Mouse (Mus musculus) MEL (cell line): Measurements from ENCODE around the gene Mcur1. TPM values are rescaled to one million over a fixed set of nuclear protein-coding genes. Genes with fewer than 3 reads are reported as not detected.

Experiments used
- DNase-seq: peaks from one replicate; pipeline ENCODE4 v3.0.0; 2011; ENCODE audit warnings: low read depth, low spot score
- H3K27ac ChIP-seq: 2 replicates; pipeline ENCODE4 v1.5.1; 2012; ENCODE audit warnings: low read depth, mild to moderate bottlenecking, control low read depth, low read length, moderate library complexity; ENCODE audit not compliant: control insufficient read depth
- H3K27me3 ChIP-seq, 2 experiments: fragments of 150-350 bp in 1 of 2; sonication (generic) in 1 of 2; 2 replicates each; pipeline ENCODE4 v1.6.1; 2012; ENCODE audit warnings: low read length in 2 of 2, mild to moderate bottlenecking in 2 of 2, improper control_type of control experiment in 1 of 2, moderate library complexity in 1 of 2; ENCODE audit not compliant: insufficient read depth in 2 of 2, control insufficient read depth in 1 of 2
- H3K36me3 ChIP-seq, 2 experiments: 2 replicates each; pipeline ENCODE4 v1.6.1; 2012 to 2014; ENCODE audit warnings: low read length in 2 of 2, improper control_type of control experiment in 1 of 2, inconsistent platforms in 1 of 2, mild to moderate bottlenecking in 1 of 2; ENCODE audit not compliant: insufficient read depth in 2 of 2, control insufficient read depth in 1 of 2
- H3K4me1 ChIP-seq, 2 experiments: fragments of 150-350 bp in 1 of 2; sonication (generic) in 1 of 2; 2 replicates each; pipeline ENCODE4 v1.6.1; 2012; ENCODE audit warnings: low read length in 2 of 2, improper control_type of control experiment in 1 of 2, mild to moderate bottlenecking in 1 of 2; ENCODE audit not compliant: insufficient read depth in 2 of 2, control insufficient read depth in 1 of 2
- H3K4me3 ChIP-seq, 2 experiments: fragments of 150-350 bp in 1 of 2; sonication (generic) in 1 of 2; 2 replicates each; pipeline ENCODE4 v1.5.1; 2012; ENCODE audit warnings: low read depth in 2 of 2, low read length in 2 of 2, mild to moderate bottlenecking in 2 of 2, moderate library complexity in 2 of 2, control low read depth in 1 of 2, improper control_type of control experiment in 1 of 2; ENCODE audit not compliant: control insufficient read depth in 1 of 2, insufficient read depth in 1 of 2
- H3K79me2 ChIP-seq: 2 replicates; pipeline ENCODE4 v1.6.1; 2012; ENCODE audit warnings: mild to moderate bottlenecking, low read length, moderate library complexity; ENCODE audit not compliant: control insufficient read depth, poor library complexity, insufficient read depth
- H3K9ac ChIP-seq: 2 replicates; pipeline ENCODE4 v1.6.1; 2012; ENCODE audit warnings: low read depth, mild to moderate bottlenecking, control low read depth, low read length, moderate library complexity; ENCODE audit not compliant: control insufficient read depth, poor library complexity, severe bottlenecking
- H3K9me3 ChIP-seq: fragments of 150-350 bp; sonication (generic); replicated peaks from 2 replicates; pipeline ENCODE4 v1.6.1; 2012; ENCODE audit warnings: mild to moderate bottlenecking, low read length, improper control_type of control experiment, moderate library complexity; ENCODE audit not compliant: insufficient read depth
- CHD1 ChIP-seq: IDR thresholded peaks from 2 replicates; pipeline ENCODE4 v1.6.1; 2012; ENCODE audit warnings: low read depth, mild to moderate bottlenecking, inconsistent platforms, low read length, improper control_type of control experiment
- CHD2 ChIP-seq: IDR thresholded peaks from 2 replicates; pipeline ENCODE4 v1.6.1; 2011; ENCODE audit warnings: low read length, improper control_type of control experiment
- CTCF ChIP-seq, 3 experiments: IDR thresholded peaks in 2 of 3; conservative IDR thresholded peaks in 1 of 3; 2 replicates each; pipeline ENCODE4 v1.5.1; 2011 to 2012; ENCODE audit warnings: low read length in 3 of 3, low read depth in 2 of 3, mild to moderate bottlenecking in 2 of 3, improper control_type of control experiment in 1 of 3, inconsistent platforms in 1 of 3, mixed read lengths in 1 of 3, moderate library complexity in 1 of 3; ENCODE audit not compliant: control insufficient read depth in 1 of 3, insufficient read depth in 1 of 3, poor library complexity in 1 of 3, severe bottlenecking in 1 of 3
- ELF1 ChIP-seq: IDR thresholded peaks from 2 replicates; pipeline ENCODE4 v1.6.1; 2014; ENCODE audit warnings: low read depth, mild to moderate bottlenecking, inconsistent platforms, low read length, improper control_type of control experiment, moderate library complexity
- EP300 ChIP-seq, 2 experiments: IDR thresholded peaks; 2 replicates each; pipeline ENCODE4 v1.6.1; 2011; ENCODE audit warnings: improper control_type of control experiment in 2 of 2, low read length in 2 of 2, low read depth in 1 of 2, mild to moderate bottlenecking in 1 of 2
- ETS1 ChIP-seq: IDR thresholded peaks from 2 replicates; pipeline ENCODE4 v1.6.1; 2012; ENCODE audit warnings: low read depth, mild to moderate bottlenecking, inconsistent platforms, low read length, improper control_type of control experiment, moderate library complexity
- GABPA ChIP-seq: IDR thresholded peaks from 2 replicates; pipeline ENCODE4 v1.6.1; 2012; ENCODE audit warnings: low read depth, mild to moderate bottlenecking, inconsistent platforms, low read length, improper control_type of control experiment, moderate library complexity
- GATA1 ChIP-seq: IDR thresholded peaks from 2 replicates; pipeline ENCODE4 v1.6.1; 2011; ENCODE audit warnings: low read depth, low read length, improper control_type of control experiment
- JUND ChIP-seq: IDR thresholded peaks from 2 replicates; pipeline ENCODE4 v1.6.1; 2011; ENCODE audit warnings: low read depth, mild to moderate bottlenecking, improper control_type of control experiment, low read length
- KAT2A ChIP-seq: conservative IDR thresholded peaks from 2 replicates; pipeline ENCODE4 v1.6.1; 2012; ENCODE audit warnings: low read depth, low read length, improper control_type of control experiment, inconsistent platforms
- MAFK ChIP-seq: IDR thresholded peaks from 2 replicates; pipeline ENCODE4 v1.6.1; 2011; ENCODE audit warnings: low read depth, mild to moderate bottlenecking, low read length, improper control_type of control experiment, borderline replicate concordance
- MAX ChIP-seq: IDR thresholded peaks from 2 replicates; pipeline ENCODE4 v1.6.1; 2011; ENCODE audit warnings: low read length, improper control_type of control experiment
- MAZ ChIP-seq: IDR thresholded peaks from 2 replicates; pipeline ENCODE4 v1.6.1; 2012; ENCODE audit warnings: low read depth, mild to moderate bottlenecking, inconsistent platforms, low read length, improper control_type of control experiment
- MEF2A ChIP-seq: IDR thresholded peaks from 2 replicates; pipeline ENCODE4 v1.6.1; 2014; ENCODE audit warnings: low read depth, mild to moderate bottlenecking, inconsistent platforms, low read length, improper control_type of control experiment; ENCODE audit not compliant: poor library complexity, insufficient replicate concordance, severe bottlenecking; ENCODE audit errors: extremely low read depth
- MYB ChIP-seq: IDR thresholded peaks from 2 replicates; pipeline ENCODE4 v1.6.1; 2011; ENCODE audit warnings: mild to moderate bottlenecking, low read depth, low read length, improper control_type of control experiment
- MYC ChIP-seq: IDR thresholded peaks from 2 replicates; pipeline ENCODE4 v1.6.1; 2011; ENCODE audit warnings: low read depth, mild to moderate bottlenecking, low read length, improper control_type of control experiment, moderate library complexity
- POLR2A ChIP-seq, 2 experiments: IDR thresholded peaks; 2 replicates each; pipeline ENCODE4 v1.6.1; 2011 to 2012; ENCODE audit warnings: low read length in 2 of 2, mild to moderate bottlenecking in 2 of 2, control low read depth in 1 of 2, improper control_type of control experiment in 1 of 2, low read depth in 1 of 2, moderate library complexity in 1 of 2; ENCODE audit not compliant: control insufficient read depth in 1 of 2, insufficient read depth in 1 of 2, poor library complexity in 1 of 2
- POLR2AphosphoS2 ChIP-seq: IDR thresholded peaks from 2 replicates; pipeline ENCODE4 v1.6.1; 2011; ENCODE audit warnings: low read length, improper control_type of control experiment
- RCOR1 ChIP-seq: IDR thresholded peaks from 2 replicates; pipeline ENCODE4 v1.6.1; 2012; ENCODE audit warnings: low read depth, mild to moderate bottlenecking, inconsistent platforms, low read length, improper control_type of control experiment
- SIN3A ChIP-seq: IDR thresholded peaks from 2 replicates; pipeline ENCODE4 v1.6.1; 2012; ENCODE audit warnings: low read length, improper control_type of control experiment, inconsistent platforms
- SMC3 ChIP-seq: IDR thresholded peaks from 2 replicates; pipeline ENCODE4 v1.6.1; 2011; ENCODE audit warnings: low read depth, low read length, improper control_type of control experiment
- TBP ChIP-seq: IDR thresholded peaks from 2 replicates; pipeline ENCODE4 v1.8.0; 2011; ENCODE audit warnings: low read depth, low read length, improper control_type of control experiment
- UBTF ChIP-seq: IDR thresholded peaks from 2 replicates; pipeline ENCODE4 v1.6.1; 2012; ENCODE audit warnings: low read depth, mild to moderate bottlenecking, inconsistent platforms, low read length, improper control_type of control experiment, moderate library complexity, borderline replicate concordance; ENCODE audit not compliant: insufficient read depth
- USF2 ChIP-seq, 2 experiments: IDR thresholded peaks; 2 replicates each; pipeline ENCODE4 v1.6.1; 2011 to 2012; ENCODE audit warnings: improper control_type of control experiment in 2 of 2, low read length in 2 of 2, borderline replicate concordance in 1 of 2, inconsistent platforms in 1 of 2, low read depth in 1 of 2, mild to moderate bottlenecking in 1 of 2; ENCODE audit not compliant: insufficient read depth in 1 of 2
- ZKSCAN1 ChIP-seq: IDR thresholded peaks from 2 replicates; pipeline ENCODE4 v1.6.1; 2012; ENCODE audit warnings: low read depth, mild to moderate bottlenecking, inconsistent platforms, low read length, improper control_type of control experiment, moderate library complexity
- ZNF384 ChIP-seq: IDR thresholded peaks from 2 replicates; pipeline ENCODE4 v1.6.1; 2012; ENCODE audit warnings: low read depth, mild to moderate bottlenecking, inconsistent platforms, low read length, improper control_type of control experiment
- polyA plus RNA-seq, 2 experiments: library from polyadenylated mRNA; stranded (reverse) in 1 of 2; unstranded in 1 of 2; fragments of >175 nt in 1 of 2; fragments of >200 nt in 1 of 2; gene quantifications; 2 replicates each; pipeline versions ENCODE4 v1.2.1 to v1.2.4; 2012; ENCODE audit warnings: low replicate concordance in 2 of 2, low read depth in 1 of 2; ENCODE audit not compliant: insufficient read length in 2 of 2, insufficient read depth in 1 of 2, missing spikeins in 1 of 2
- total RNA-seq: library from RNA; depleted of rRNA; stranded (reverse); fragments of 300-350 nt; gene quantifications from 2 replicates; pipeline ENCODE4 v1.2.3, GENCODE M21; 2012

Mcur1 gene
- total and polyA plus RNA-seq, 3 experiments: 8.4 to 19.7 TPM; not detected in 1

- no peak overlapping the region for H3K4me3 ChIP-seq
- H3K36me3 ChIP-seq: peaks cover 0 to 5% of the 10 kb centered on the region in 2 experiments; a peak in 2 of 4 replicates
- TF ChIP-seq ZNF384 (no peak), KAT2A (no peak), MAFK (no peak), EP300 (IDR thresholded peaks at IDR 0.05; ENCODE audit: low read depth in 1 of 2, low read length in 2 of 2) (no peak), MAZ (no peak), RCOR1 (no peak), ZKSCAN1 (no peak), MYB (no peak), MEF2A (no peak), GABPA (no peak), CHD2 (no peak), POLR2A (IDR thresholded peaks at IDR 0.05; ENCODE audit: control insufficient read depth in 1 of 2, insufficient read depth in 1 of 2, low read depth in 1 of 2, low read length in 2 of 2, poor library complexity in 1 of 2) (no peak), POLR2AphosphoS2 (no peak), MYC (no peak), SIN3A (no peak)
- no peaks in the 10 kb centered on the region for H3K27me3 ChIP-seq
- H3K9ac ChIP-seq: no peak overlapping the region
- H3K27ac ChIP-seq: no peak overlapping the region
- H3K4me1 ChIP-seq: peaks cover 0 to 4% of the 10 kb centered on the region in 2 experiments; a peak in 3 of 4 replicates
- H3K9me3 ChIP-seq: no peaks in the 10 kb centered on the region
- no peak for DNase-seq
- peaks cover 8% of the 10 kb centered on the region; the same call in 1 of the 2 replicates for H3K79me2 ChIP-seq
These were observed 3.0 kb downstream of the Mcur1 start for GRCm38 (mm10) chr13:43556913-43557542.

DNA sequence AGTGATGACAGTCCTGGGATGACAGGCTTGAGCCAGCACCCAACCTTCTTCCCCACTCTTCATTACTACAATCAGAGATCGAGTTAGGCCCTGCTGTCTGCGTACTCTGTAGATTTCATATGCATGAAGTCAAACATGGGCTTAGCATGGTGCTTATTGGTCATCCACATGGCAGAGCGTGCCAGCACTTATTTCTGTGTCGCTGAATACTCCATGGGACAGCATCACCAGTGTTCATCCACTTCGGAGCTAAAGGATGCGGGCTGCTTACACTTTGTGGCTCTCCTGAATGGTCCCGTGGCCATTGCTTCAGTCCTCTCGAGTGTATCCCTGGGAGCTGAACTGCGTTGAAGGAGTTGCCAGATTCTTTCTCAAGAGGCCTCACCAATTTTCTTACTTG, 4.7 kb downstream of the Mcur1 start:
- no peak for DNase-seq
- no peak overlapping the region for H3K9ac ChIP-seq
- H3K9me3 ChIP-seq: no peaks in the 10 kb centered on the region
- peaks cover 0 to 5% of the 10 kb centered on the region in 2 experiments; a peak in 2 of 4 replicates for H3K36me3 ChIP-seq
- H3K4me1 ChIP-seq: peaks cover 0 to 4% of the 10 kb centered on the region in 2 experiments; a peak in 3 of 4 replicates
- no peak overlapping the region for H3K27ac ChIP-seq
- H3K27me3 ChIP-seq: no peaks in the 10 kb centered on the region
- TF ChIP-seq GABPA (no peak), TBP (no peak), USF2 (IDR thresholded peaks at IDR 0.05; ENCODE audit: borderline replicate concordance in 1 of 2, insufficient read depth in 1 of 2, low read depth in 1 of 2, low read length in 2 of 2) (no peak), EP300 (IDR thresholded peaks at IDR 0.05; ENCODE audit: low read depth in 1 of 2, low read length in 2 of 2) (no peak), CHD1 (no peak), POLR2AphosphoS2 (no peak), GATA1 (no peak), SMC3 (no peak), UBTF (no peak), JUND (no peak), ELF1 (no peak), POLR2A (IDR thresholded peaks at IDR 0.05; ENCODE audit: control insufficient read depth in 1 of 2, insufficient read depth in 1 of 2, low read depth in 1 of 2, low read length in 2 of 2, poor library complexity in 1 of 2) (no peak), MAFK (no peak), CTCF (IDR thresholded peaks at IDR 0.05 in 2 of 3, conservative IDR thresholded peaks at IDR 0.05 in 1 of 3; ENCODE audit: control insufficient read depth in 1 of 3, insufficient read depth in 1 of 3, low read depth in 2 of 3, low read length in 3 of 3, poor library complexity in 1 of 3, severe bottlenecking in 1 of 3) (no peak), ZKSCAN1 (no peak), MYC (no peak), ETS1 (no peak), MAX (no peak)
- no peak overlapping the region for H3K4me3 ChIP-seq
- peaks cover 8% of the 10 kb centered on the region; the same call in 1 of the 2 replicates for H3K79me2 ChIP-seq
